Mouse (Mus musculus) adrenal gland, adult 2 months (tissue): ENCODE measurements around the gene B4galt4. TPM values are rescaled to one million over a fixed set of nuclear protein-coding genes. Genes with fewer than 3 reads are reported as not detected.
A peak's percentile ranks its signal among the peaks of the same experiment; 100 is the strongest.
"Not testable (repeated sequence)": the region's sequence is repeated elsewhere in the genome, so short reads cannot be mapped to it uniquely, and the experiment has no call there.

Experiments
- DNase-seq: peaks from one replicate; pipeline ENCODE4 v3.0.0; 2021
- long read RNA-seq: library from polyadenylated mRNA; stranded (forward); transcript quantifications from one replicate; pipeline ENCODE4 v2.0.0, GENCODE M21; 2021
- polyA plus RNA-seq: library from polyadenylated mRNA; depleted of rRNA; stranded (reverse); fragments of >200 nt; gene quantifications from 2 replicates; pipeline ENCODE4 v1.2.3, GENCODE M21; 2012; rRNA removed
- total RNA-seq, 2 experiments: library from RNA; stranded (reverse); gene quantifications; 2 replicates each; pipeline ENCODE4 v1.2.3; 2021

B4galt4 gene
- total RNA-seq (10 to 100 TPM in 1 of 2 experiments, 1 to 10 TPM in 1; 7.6 to 14.3 TPM), polyA plus RNA-seq (4.3 and 5.5 TPM in 2 replicates)
- long read RNA-seq, transcript B4galt4-201 (7 exons, 2,304 nt), result major isoform, 7 of 17 reads
- long read RNA-seq, partial matches to known transcripts, result 2 of 17 reads
- long read RNA-seq, other reads (novel, unspliced or antisense), result 3 of 17 reads

DNA sequence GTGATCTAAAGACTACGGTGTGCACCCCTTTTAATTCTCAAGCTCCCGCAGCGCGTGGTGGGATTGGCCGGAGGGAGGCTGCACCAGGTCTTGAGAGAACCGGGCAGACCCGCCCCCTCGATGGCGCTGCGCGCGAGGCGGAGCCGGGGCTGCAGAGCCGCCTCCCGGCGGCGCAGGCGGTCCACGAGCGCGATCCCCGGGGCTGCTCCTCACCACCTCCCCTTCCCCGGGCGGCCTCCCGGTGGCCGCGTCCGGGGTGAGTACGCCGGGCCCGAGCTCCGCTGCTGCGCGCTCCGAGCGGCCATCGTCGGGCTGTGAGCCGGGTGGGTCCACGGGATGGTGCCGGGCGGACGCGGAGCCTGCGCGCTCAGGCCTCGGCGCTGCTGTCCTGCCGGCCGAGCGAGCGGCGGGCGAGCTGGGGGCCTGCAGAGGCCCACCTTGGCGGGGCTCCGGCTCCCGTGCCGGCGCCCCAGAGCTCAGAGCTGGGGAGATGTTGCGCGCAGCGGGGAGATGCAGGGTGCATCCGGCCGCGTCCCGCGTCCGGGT is at the start of gene B4galt4:
Gene B4galt4 (plus strand): TSS at position 152 of the 546 bp plus-strand sequence.
- DNase-seq, result peak; percentile 91

DNA sequence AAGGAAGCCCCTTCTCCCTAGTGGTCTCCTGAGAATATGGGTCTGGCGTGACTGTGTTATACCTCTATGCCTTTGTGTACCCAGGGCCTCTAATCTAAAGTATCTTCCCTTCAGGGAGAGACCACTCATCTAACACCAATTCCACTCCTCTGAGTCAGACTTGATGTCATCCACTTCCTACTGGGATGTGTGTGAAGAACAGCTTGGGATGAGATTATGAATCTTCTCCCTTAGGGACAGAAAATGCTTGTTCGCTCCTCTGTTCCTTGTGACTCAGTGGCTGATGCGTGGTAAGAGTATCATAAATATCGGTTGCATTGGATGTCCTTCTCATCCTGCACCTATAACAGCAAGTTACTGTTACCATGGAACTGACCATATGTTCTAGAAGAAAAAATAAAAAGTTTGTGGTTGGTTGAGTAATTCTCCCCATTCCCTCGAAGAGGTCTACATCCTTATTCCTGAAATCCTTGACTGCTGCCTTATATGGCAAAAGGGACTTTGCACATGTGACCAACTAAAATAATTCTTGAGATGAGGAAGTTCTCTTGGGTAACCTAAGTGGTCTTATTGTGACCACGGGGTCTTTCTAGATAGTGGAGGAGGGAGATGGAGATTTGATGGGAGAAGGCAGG is 47.0 kb upstream of the B4galt4 start:
- DNase-seq, result no peak

DNA sequence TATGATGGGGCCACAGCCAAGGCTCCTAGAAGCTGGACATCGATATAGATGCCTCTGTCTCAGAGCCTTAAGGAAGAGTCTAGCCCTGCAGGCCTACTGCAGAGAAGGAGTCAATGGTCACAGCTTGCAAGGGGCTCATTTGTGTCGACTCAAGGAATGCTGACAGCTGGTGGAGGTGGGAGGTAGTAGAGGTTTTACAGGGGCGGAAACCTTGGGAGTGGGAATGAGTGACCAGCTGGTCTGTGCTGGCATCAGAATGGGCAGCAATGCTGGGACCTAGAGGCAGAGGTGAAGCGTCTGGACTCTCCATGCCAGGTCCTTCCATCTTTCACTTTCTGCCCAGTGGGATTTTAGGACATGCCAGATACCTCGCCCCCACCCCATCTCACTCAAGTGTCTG is 46.5 kb upstream of the B4galt4 start:
- no peak for DNase-seq

GRCm38 (mm10) chr16:38697611-38698010 is 44.5 kb upstream of the B4galt4 start:
- DNase-seq, result peak; percentile 80

DNA sequence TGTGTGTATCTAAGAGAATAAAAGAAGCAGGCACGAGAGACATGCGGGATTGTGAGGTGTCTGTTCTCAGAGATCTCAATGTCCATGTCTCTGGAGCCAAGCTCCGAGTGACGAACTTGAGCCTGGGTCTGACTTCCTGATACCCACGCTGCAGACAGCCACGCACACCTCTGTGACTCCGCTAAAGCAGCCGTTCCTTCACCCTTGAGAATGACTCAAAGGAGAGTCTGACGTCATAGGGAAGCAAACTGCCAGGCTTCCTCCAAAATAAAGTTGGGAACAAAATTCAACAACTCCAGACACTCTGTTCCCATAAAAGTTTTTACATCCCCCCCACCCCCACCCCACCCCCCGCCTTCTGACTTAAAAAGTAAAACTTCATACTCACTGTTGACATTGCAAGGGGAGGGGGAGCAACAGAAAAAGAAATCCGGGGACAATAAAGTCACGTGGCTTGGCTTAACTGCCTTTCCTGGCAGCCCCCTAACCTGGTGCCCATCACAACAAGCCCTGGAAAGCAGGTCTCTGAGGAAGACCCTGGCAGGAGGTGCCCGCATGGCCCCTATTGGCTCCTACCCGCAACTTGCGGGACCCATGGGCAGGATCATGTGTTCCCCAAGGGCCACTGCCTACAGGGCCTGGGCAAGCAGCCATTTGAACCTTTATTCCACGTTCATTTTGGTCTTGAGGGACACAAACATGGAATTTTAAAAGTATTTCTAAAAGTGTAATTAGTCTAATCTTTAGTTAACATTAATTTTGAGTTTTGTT is 41.5 kb upstream of the B4galt4 start:
- DNase-seq, result no peak

DNA sequence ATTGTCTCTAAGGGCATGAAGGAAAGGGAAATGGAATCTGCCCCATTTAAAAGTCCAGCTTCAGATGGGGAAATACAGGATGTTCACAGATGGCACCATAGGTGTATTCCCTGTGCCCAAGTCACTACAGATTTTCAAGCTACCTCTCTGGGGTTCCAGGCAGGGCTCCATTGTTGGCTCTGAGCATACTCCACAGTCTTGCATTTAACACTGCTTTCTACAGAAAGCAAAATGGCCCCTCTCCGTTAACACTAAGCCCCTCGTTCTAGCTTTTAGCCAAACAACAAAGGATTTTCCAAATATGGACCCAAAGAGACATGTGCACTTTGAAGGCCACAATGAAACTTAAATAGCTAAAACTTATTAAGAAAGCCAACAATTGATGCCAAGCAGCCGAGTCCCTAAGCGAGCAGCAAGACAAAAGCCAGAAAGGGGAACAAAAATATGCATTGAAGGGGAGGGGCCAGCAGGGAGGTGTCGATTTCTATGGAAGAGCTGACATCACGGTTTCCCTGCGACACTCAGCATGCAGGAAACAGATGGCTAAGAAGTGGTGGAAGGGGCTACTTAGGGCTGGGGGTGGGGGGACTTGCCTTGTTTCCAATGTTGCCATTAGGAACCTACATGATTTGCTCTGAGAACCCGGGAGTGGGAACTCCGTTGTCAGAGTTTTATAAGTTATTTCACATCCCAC is 40.4 kb upstream of the B4galt4 start:
- DNase-seq, result no peak

DNA sequence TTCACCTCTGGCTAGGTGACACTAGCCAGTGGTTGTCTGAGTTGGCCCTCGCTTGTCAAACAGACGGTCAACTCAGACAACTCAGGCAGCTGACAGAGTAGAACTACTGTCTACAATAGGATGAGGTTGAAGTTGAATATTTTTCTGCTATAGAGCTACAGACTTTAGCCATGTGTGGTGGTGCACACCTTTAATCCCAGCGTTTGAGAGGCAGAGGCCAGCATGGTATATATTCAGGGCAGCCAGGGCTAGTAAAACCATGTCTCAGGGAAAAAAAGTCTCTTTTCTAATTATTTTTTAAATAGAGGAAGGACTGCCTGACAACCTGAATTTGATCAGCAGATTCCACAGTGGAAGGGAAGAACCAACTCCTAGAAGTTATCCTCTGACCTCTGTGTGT is 39.7 kb upstream of the B4galt4 start:
- no peak for DNase-seq

DNA sequence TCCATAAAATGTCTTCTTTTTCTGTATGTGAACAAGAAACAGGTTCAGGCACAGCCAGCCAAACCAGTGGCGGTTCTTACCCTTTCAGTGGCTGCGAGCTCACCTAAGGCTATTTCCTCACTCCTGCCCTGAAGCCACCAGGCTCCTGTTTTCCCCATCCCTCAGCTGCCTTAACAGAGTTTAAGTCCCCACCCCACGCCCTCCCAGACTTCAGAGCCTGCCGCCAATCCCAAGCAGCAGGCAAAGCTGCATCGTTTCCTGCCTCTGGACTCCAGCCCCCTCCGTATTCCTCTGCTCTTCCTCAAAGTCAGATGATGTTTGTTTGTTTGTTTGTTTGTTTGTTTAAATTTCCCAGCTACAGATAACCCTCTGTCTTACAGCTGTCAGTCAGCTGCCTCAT is 38.6 kb upstream of the B4galt4 start:
- DNase-seq, result no peak

DNA sequence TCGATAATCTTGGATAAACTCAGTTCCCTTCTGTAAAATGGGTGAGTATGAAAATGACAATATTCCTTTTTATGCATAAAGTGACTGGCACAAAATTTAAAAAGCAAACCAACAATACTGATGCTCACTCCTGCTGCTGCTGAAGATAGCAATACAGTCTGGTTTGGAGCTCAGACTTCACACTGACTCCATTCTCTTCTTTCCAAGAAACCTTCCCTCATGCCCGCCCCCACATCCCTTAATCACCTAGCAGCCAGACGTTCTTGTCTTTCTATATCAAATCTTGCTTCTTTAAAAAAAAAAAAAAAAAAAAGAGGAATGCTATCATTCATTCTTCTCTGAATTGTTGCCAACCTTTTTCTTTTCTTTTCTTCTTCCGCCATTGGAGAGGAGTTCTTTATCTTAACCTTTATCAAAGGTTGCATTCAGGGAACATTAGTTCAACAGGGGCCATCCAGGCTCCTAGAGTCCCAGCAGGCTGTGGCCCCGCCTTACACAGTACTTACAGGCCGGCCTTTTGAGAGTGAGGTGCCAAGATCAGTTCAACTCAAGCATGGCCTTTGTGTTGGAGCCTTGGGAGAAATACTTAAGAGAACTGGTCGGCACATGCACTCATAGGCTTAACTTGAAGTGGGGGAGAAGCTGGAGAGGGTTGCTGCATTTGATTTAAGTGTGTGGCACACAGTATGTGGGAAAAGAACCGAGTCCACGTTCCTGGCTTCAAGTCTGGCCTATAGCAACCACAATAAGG is 36.4 kb upstream of the B4galt4 start:
- no peak for DNase-seq

DNA sequence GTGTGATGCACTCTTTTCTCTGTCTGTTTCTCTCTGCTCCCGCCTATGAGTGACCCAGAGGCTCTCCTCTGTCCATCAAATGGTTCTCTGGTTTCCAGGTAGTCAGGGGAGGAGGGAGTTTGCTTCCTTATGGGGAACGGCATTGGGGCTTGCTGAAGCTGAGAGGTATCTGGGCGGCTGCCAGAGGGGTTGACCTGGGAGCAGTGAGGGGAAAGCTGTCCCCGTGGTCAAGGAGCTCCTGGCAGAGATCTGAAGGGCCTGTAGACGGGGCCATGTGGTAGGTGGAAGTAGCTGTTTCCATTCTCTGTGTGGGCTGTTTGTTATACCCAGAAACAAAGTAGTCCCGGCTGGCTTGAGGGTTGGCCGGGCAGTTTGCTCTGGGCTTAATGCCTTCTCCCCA is 35.3 kb upstream of the B4galt4 start:
- DNase-seq, result no peak

GRCm38 (mm10) chr16:38708962-38709520 is 33.0 kb upstream of the B4galt4 start:
- no peak for DNase-seq

- DNase-seq, result no peak
Measured at GRCm38 (mm10) chr16:38711245-38711644, 30.8 kb upstream of the B4galt4 start.

GRCm38 (mm10) chr16:38712105-38712504 is 30.0 kb upstream of the B4galt4 start:
- DNase-seq, result peak; percentile 44

- DNase-seq, result peak; percentile 92
Measured at GRCm38 (mm10) chr16:38712581-38713403, 29.3 kb upstream of the B4galt4 start, which contains the start of gene Arhgap31. Gene Arhgap31, minus strand, starts transcription at chr16:38713274.

- DNase-seq, result no peak
Measured at GRCm38 (mm10) chr16:38713404-38714258, 28.4 kb upstream of the B4galt4 start.

DNA sequence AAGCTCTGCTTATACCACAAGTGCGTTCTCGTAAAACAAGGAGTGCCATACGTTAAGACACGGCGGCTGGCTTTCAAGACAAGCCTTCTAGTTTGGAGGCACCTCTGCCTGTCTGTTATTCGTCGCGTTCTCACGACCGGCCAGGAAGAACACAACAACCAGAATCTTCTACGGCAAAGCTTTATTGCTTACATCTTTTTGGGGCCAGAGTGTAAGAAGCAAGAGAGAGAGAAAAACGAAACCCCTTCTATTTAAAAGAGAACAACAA is 27.9 kb upstream of the B4galt4 start:
- DNase-seq, result not testable (repeated sequence)

- no peak for DNase-seq
Measured at GRCm38 (mm10) chr16:38721377-38721776, 20.7 kb upstream of the B4galt4 start.

GRCm38 (mm10) chr16:38724256-38724655 is 17.8 kb upstream of the B4galt4 start:
- DNase-seq, result no peak

GRCm38 (mm10) chr16:38724974-38725373 is 17.1 kb upstream of the B4galt4 start:
- DNase-seq, result no peak
